Mouse (Mus musculus): ENCODE data around the gene Vmp1. TPM values are rescaled to one million over a fixed set of nuclear protein-coding genes. Genes with fewer than 3 reads are reported as not detected.
A peak's percentile ranks its signal among the peaks of the same experiment; 100 is the strongest.

Vmp1 gene
- polyA plus RNA-seq, 1 experiment from 2014 or later = 220 TPM

- no peaks in the 10 kb centered on the region for H3K36me3 ChIP-seq (ENCODE audit: control insufficient read depth, insufficient read depth, low read length)
- peak; percentile 52; the same call in 1 of the 2 replicates for ATAC-seq
- no peak overlapping the region for H3K27ac ChIP-seq (ENCODE audit: low read length)
- no peak overlapping the region for H3K4me2 ChIP-seq (ENCODE audit: low read depth, low read length)
- WGBS = 27% methylated on average over 3 of the region's 3 CpGs
- H3K4me1 ChIP-seq (ENCODE audit: control insufficient read depth, insufficient read depth, low read length) = peaks cover 4% of the 10 kb centered on the region; the same call in 1 of the 2 replicates
- H3K9me3 ChIP-seq (ENCODE audit: control insufficient read depth, low read length) = no peaks in the 10 kb centered on the region
- no peak overlapping the region for H3K9ac ChIP-seq (ENCODE audit: low read depth, low read length)
- H3K27me3 ChIP-seq (replicated peaks; ENCODE audit: control insufficient read depth, insufficient read depth, low read length) = no peaks in the 10 kb centered on the region
- no peak overlapping the region for H3K4me3 ChIP-seq (ENCODE audit: low read length)
These were observed 90.6 kb downstream of the Vmp1 start for GRCm38 (mm10) chr11:86592993-86593392.

GRCm38 (mm10) chr11:86591931-86592616 is 91.6 kb downstream of the Vmp1 start:
- Histone ChIP-seq H3K9me3 (ENCODE audit: control insufficient read depth, low read length) (no peaks in the 10 kb centered on the region), H3K27ac (ENCODE audit: low read length) (no peak overlapping the region), H3K9ac (ENCODE audit: low read depth, low read length) (no peak overlapping the region), H3K4me3 (ENCODE audit: low read length) (no peak overlapping the region), H3K27me3 (replicated peaks; ENCODE audit: control insufficient read depth, insufficient read depth, low read length) (no peaks in the 10 kb centered on the region), H3K4me2 (ENCODE audit: low read depth, low read length) (no peak overlapping the region), H3K4me1 (ENCODE audit: control insufficient read depth, insufficient read depth, low read length) (peaks cover 8% of the 10 kb centered on the region; the same call in 1 of the 2 replicates), H3K36me3 (ENCODE audit: control insufficient read depth, insufficient read depth, low read length) (no peaks in the 10 kb centered on the region)
- WGBS = 90% methylated on average over 2 of the region's 2 CpGs
- ATAC-seq = no peak

GRCm38 (mm10) chr11:86591301-86591845 is 92.3 kb downstream of the Vmp1 start:
- H3K27ac ChIP-seq (ENCODE audit: low read length) = no peak overlapping the region
- H3K4me2 ChIP-seq (ENCODE audit: low read depth, low read length) = no peak overlapping the region
- 80% methylated on average over 4 of the region's 4 CpGs for WGBS
- H3K36me3 ChIP-seq (ENCODE audit: control insufficient read depth, insufficient read depth, low read length) = no peaks in the 10 kb centered on the region
- no peaks in the 10 kb centered on the region for H3K27me3 ChIP-seq (replicated peaks; ENCODE audit: control insufficient read depth, insufficient read depth, low read length)
- no peaks in the 10 kb centered on the region for H3K9me3 ChIP-seq (ENCODE audit: control insufficient read depth, low read length)
- ATAC-seq = no peak
- no peak overlapping the region for H3K9ac ChIP-seq (ENCODE audit: low read depth, low read length)
- H3K4me1 ChIP-seq (ENCODE audit: control insufficient read depth, insufficient read depth, low read length) = peaks cover 8% of the 10 kb centered on the region; the same call in 1 of the 2 replicates
- no peak overlapping the region for H3K4me3 ChIP-seq (ENCODE audit: low read length)

GRCm38 (mm10) chr11:86590579-86590978 is 93.1 kb downstream of the Vmp1 start:
- H3K4me2 ChIP-seq (ENCODE audit: low read depth, low read length) = no peak overlapping the region
- no peak overlapping the region for H3K9ac ChIP-seq (ENCODE audit: low read depth, low read length)
- no peak overlapping the region for H3K27ac ChIP-seq (ENCODE audit: low read length)
- H3K4me1 ChIP-seq (ENCODE audit: control insufficient read depth, insufficient read depth, low read length) = peaks cover 8% of the 10 kb centered on the region; the same call in 1 of the 2 replicates
- H3K9me3 ChIP-seq (ENCODE audit: control insufficient read depth, low read length) = no peaks in the 10 kb centered on the region
- no peaks in the 10 kb centered on the region for H3K36me3 ChIP-seq (ENCODE audit: control insufficient read depth, insufficient read depth, low read length)
- WGBS = 89% methylated on average over 10 of the region's 10 CpGs
- H3K27me3 ChIP-seq (replicated peaks; ENCODE audit: control insufficient read depth, insufficient read depth, low read length) = no peaks in the 10 kb centered on the region
- H3K4me3 ChIP-seq (ENCODE audit: low read length) = no peak overlapping the region
- ATAC-seq = no peak

- H3K36me3 ChIP-seq (ENCODE audit: control insufficient read depth, insufficient read depth, low read length) = no peaks in the 10 kb centered on the region
- H3K27ac ChIP-seq (ENCODE audit: low read length) = no peak overlapping the region
- no peak overlapping the region for H3K9ac ChIP-seq (ENCODE audit: low read depth, low read length)
- 82% methylated on average over 4 of the region's 4 CpGs for WGBS
- no peak overlapping the region for H3K4me2 ChIP-seq (ENCODE audit: low read depth, low read length)
- no peak for ATAC-seq
- H3K4me3 ChIP-seq (ENCODE audit: low read length) = no peak overlapping the region
- no peaks in the 10 kb centered on the region for H3K27me3 ChIP-seq (replicated peaks; ENCODE audit: control insufficient read depth, insufficient read depth, low read length)
- peaks cover 8% of the 10 kb centered on the region; the same call in 1 of the 2 replicates for H3K4me1 ChIP-seq (ENCODE audit: control insufficient read depth, insufficient read depth, low read length)
- no peaks in the 10 kb centered on the region for H3K9me3 ChIP-seq (ENCODE audit: control insufficient read depth, low read length)
These were observed 93.6 kb downstream of the Vmp1 start for GRCm38 (mm10) chr11:86590066-86590465.

- Histone ChIP-seq H3K36me3 (ENCODE audit: control insufficient read depth, insufficient read depth, low read length) (no peaks in the 10 kb centered on the region), H3K27ac (ENCODE audit: low read length) (peak overlapping the region; percentile 18; the same call in 1 of the 2 replicates), H3K4me3 (ENCODE audit: low read length) (no peak overlapping the region), H3K4me1 (ENCODE audit: control insufficient read depth, insufficient read depth, low read length) (peaks cover 11% of the 10 kb centered on the region; the same call in 1 of the 2 replicates), H3K9me3 (ENCODE audit: control insufficient read depth, low read length) (no peaks in the 10 kb centered on the region), H3K9ac (ENCODE audit: low read depth, low read length) (no peak overlapping the region), H3K4me2 (ENCODE audit: low read depth, low read length) (no peak overlapping the region), H3K27me3 (replicated peaks; ENCODE audit: control insufficient read depth, insufficient read depth, low read length) (no peaks in the 10 kb centered on the region)
- ATAC-seq = no peak
- WGBS = 82% methylated on average over 4 of the region's 4 CpGs
These were observed 94.9 kb downstream of the Vmp1 start for GRCm38 (mm10) chr11:86588583-86589298.

- no peaks in the 10 kb centered on the region for H3K9me3 ChIP-seq (ENCODE audit: control insufficient read depth, low read length)
- H3K36me3 ChIP-seq (ENCODE audit: control insufficient read depth, insufficient read depth, low read length) = no peaks in the 10 kb centered on the region
- WGBS = 30% methylated on average over 7 of the region's 7 CpGs
- no peaks in the 10 kb centered on the region for H3K27me3 ChIP-seq (replicated peaks; ENCODE audit: control insufficient read depth, insufficient read depth, low read length)
- peak overlapping the region; percentile 62 for H3K4me2 ChIP-seq (ENCODE audit: low read depth, low read length)
- H3K4me1 ChIP-seq (ENCODE audit: control insufficient read depth, insufficient read depth, low read length) = peaks cover 14% of the 10 kb centered on the region
- peak overlapping the region; percentile 91 for H3K9ac ChIP-seq (ENCODE audit: low read depth, low read length)
- peak overlapping the region; percentile 99 for H3K27ac ChIP-seq (ENCODE audit: low read length)
- ATAC-seq = no peak
- H3K4me3 ChIP-seq (ENCODE audit: low read length) = no peak overlapping the region
These were observed 95.8 kb downstream of the Vmp1 start for GRCm38 (mm10) chr11:86587830-86588229.

GRCm38 (mm10) chr11:86586868-86587792 is 96.5 kb downstream of the Vmp1 start:
- Histone ChIP-seq H3K9ac (ENCODE audit: low read depth, low read length) (peak overlapping the region; percentile 91), H3K4me1 (ENCODE audit: control insufficient read depth, insufficient read depth, low read length) (peaks cover 17% of the 10 kb centered on the region), H3K9me3 (ENCODE audit: control insufficient read depth, low read length) (no peaks in the 10 kb centered on the region), H3K4me2 (ENCODE audit: low read depth, low read length) (peak overlapping the region; percentile 62), H3K4me3 (ENCODE audit: low read length) (peak overlapping the region; percentile 70), H3K27ac (ENCODE audit: low read length) (peak overlapping the region; percentile 99), H3K36me3 (ENCODE audit: control insufficient read depth, insufficient read depth, low read length) (no peaks in the 10 kb centered on the region), H3K27me3 (replicated peaks; ENCODE audit: control insufficient read depth, insufficient read depth, low read length) (no peaks in the 10 kb centered on the region)
- WGBS = 3% methylated on average over 15 of the region's 15 CpGs
- ATAC-seq = peak; percentile 94

All from intestine, embryonic 16.5 days (tissue).